Mouse (Mus musculus) lung, postnatal 0 days (tissue): ENCODE results near the gene Fbxw8. TPM values are rescaled to one million over a fixed set of nuclear protein-coding genes. Genes with fewer than 3 reads are reported as not detected.

ENCODE experiments used
- ATAC-seq: fragments of 200-750 bp; cut with Nextera tagmentation; 2 replicates; pipeline ENCODE4 v1.8.0; 2017; ENCODE audit warnings: moderate library complexity
- DNase-seq: peaks from one replicate; pipeline ENCODE4 v3.0.0-alpha.2; 2016; ENCODE audit warnings: low spot score
- H3K27ac ChIP-seq: fragments of 300-500 bp; sonication (generic); 2 replicates; pipeline ENCODE4 v1.5.1; 2014; ENCODE audit warnings: antibody characterized with exemption, mild to moderate bottlenecking, low read length, mixed read lengths
- H3K27me3 ChIP-seq: fragments of 300-500 bp; sonication (generic); replicated peaks from 2 replicates; pipeline ENCODE4 v1.6.1; 2014; ENCODE audit warnings: low read length, mixed read lengths; ENCODE audit not compliant: insufficient read depth
- H3K36me3 ChIP-seq: fragments of 300-500 bp; sonication (generic); 2 replicates; pipeline ENCODE4 v1.6.1; 2014; ENCODE audit warnings: low read length, mixed read lengths; ENCODE audit not compliant: insufficient read depth
- H3K4me1 ChIP-seq: fragments of 300-500 bp; sonication (generic); 2 replicates; pipeline ENCODE4 v1.6.1; 2014; ENCODE audit warnings: antibody characterized with exemption, low read depth, low read length, mixed read lengths; ENCODE audit not compliant: insufficient read depth
- H3K4me2 ChIP-seq: fragments of 300-500 bp; sonication (generic); replicated peaks from 2 replicates; pipeline ENCODE4 v1.6.1; 2014; ENCODE audit warnings: low read depth, mild to moderate bottlenecking, low read length, moderate library complexity, mixed read lengths
- H3K4me3 ChIP-seq: fragments of 300-500 bp; sonication (generic); 2 replicates; pipeline ENCODE4 v1.5.1; 2014; ENCODE audit warnings: low read depth, low read length
- H3K9ac ChIP-seq: fragments of 300-500 bp; sonication (generic); replicated peaks from 2 replicates; pipeline ENCODE4 v1.6.1; 2014; ENCODE audit warnings: low read depth, mild to moderate bottlenecking
- H3K9me3 ChIP-seq: fragments of 300-500 bp; sonication (generic); 2 replicates; pipeline ENCODE4 v1.6.1; 2016; ENCODE audit warnings: low read length, mixed read lengths
- CTCF ChIP-seq: IDR thresholded peaks from 2 replicates; pipeline ENCODE4 v1.5.1; 2016; ENCODE audit warnings: antibody characterized with exemption, mild to moderate bottlenecking
- EP300 ChIP-seq: IDR thresholded peaks from 2 replicates; pipeline ENCODE4 v1.6.1; 2016; ENCODE audit warnings: antibody characterized with exemption, mild to moderate bottlenecking, control low read depth
- WGBS: fragments of 180-500 bp; shearing (Covaris S2); extraction: QIAGEN DNeasy Blood & Tissue Kit; methylation state at CpG from one replicate; pipeline ENCODE4 v1.1.7; 2014; 5-methylcytosine and 5-hydroxymethylcytosine counted together
- polyA plus RNA-seq: library from polyadenylated mRNA; unstranded; fragments of >200 nt; fragmentation: Nextera tagmentation; extraction: Ambion mirVana; gene quantifications from 2 replicates; pipeline ENCODE4 v1.2.1, GENCODE M21; 2015

The Fbxw8 gene
- polyA plus RNA-seq, 1 experiment from 2014 or later: 27.9 TPM

GRCm38 (mm10) chr5:118160691-118161090, 5.4 kb upstream of the Fbxw8 start:
- Histone ChIP-seq H3K27ac (no peak overlapping the region), H3K9ac (no peak overlapping the region), H3K9me3 (no peaks in the 10 kb centered on the region), H3K4me3 (no peak overlapping the region), H3K4me2 (no peak overlapping the region), H3K4me1 (no peaks in the 10 kb centered on the region), H3K27me3 (peaks cover 4% of the 10 kb centered on the region; the same call in 1 of the 2 replicates), H3K36me3 (no peaks in the 10 kb centered on the region)
- peak; percentile 66 for ATAC-seq
- WGBS: 20% methylated on average over 4 of the region's 4 CpGs
- TF ChIP-seq EP300: peak; percentile 49; the same call in 1 of the 2 replicates
- no peak for TF ChIP-seq CTCF
- peak; percentile 32 for DNase-seq

GRCm38 (mm10) chr5:118156976-118157375, 1.7 kb upstream of the Fbxw8 start:
- TF ChIP-seq CTCF (no peak), EP300 (no peak)
- DNase-seq (peak; percentile 69), ATAC-seq (peak; percentile 14)
- H3K9me3 ChIP-seq: no peaks in the 10 kb centered on the region
- no peak overlapping the region for H3K27ac ChIP-seq
- no peak overlapping the region for H3K4me2 ChIP-seq
- 0 out of 2 replicates have a peak, but pooled peaks cover 4% of the 10 kb centered on the region for H3K27me3 ChIP-seq
- 0 out of 2 replicates have a peak, but pooled peaks cover 5% of the 10 kb centered on the region for H3K4me1 ChIP-seq
- 6% methylated on average over 4 of the region's 4 CpGs for WGBS
- H3K4me3 ChIP-seq: no peak overlapping the region
- H3K36me3 ChIP-seq: no peaks in the 10 kb centered on the region
- H3K9ac ChIP-seq: no peak overlapping the region

GRCm38 (mm10) chr5:118155565-118155947, 292 bp upstream of the Fbxw8 start:
- WGBS: 20% methylated on average over 9 of the region's 9 CpGs
- Histone ChIP-seq H3K4me2 (peak overlapping the region; percentile 76), H3K36me3 (no peaks in the 10 kb centered on the region), H3K9ac (no peak overlapping the region), H3K9me3 (no peaks in the 10 kb centered on the region), H3K27ac (peak overlapping the region; percentile 96), H3K4me1 (0 out of 2 replicates have a peak, but pooled peaks cover 5% of the 10 kb centered on the region), H3K4me3 (peak overlapping the region; percentile 88), H3K27me3 (no peaks in the 10 kb centered on the region)
- no peak for ATAC-seq
- DNase-seq: no peak
- TF ChIP-seq CTCF (no peak), EP300 (no peak)

- Histone ChIP-seq H3K9me3 (no peaks in the 10 kb centered on the region), H3K27ac (no peak overlapping the region)
- WGBS: 57% methylated on average over 3 of the region's 3 CpGs
These were observed 5.6 kb downstream of the Fbxw8 start for GRCm38 (mm10) chr5:118149711-118150110.

GRCm38 (mm10) chr5:118147264-118147663, 8.0 kb downstream of the Fbxw8 start:
- DNase-seq (no peak), ATAC-seq (no peak)
- Histone ChIP-seq H3K27me3 (no peaks in the 10 kb centered on the region), H3K4me2 (no peak overlapping the region), H3K27ac (no peak overlapping the region), H3K9ac (no peak overlapping the region), H3K4me3 (no peak overlapping the region), H3K9me3 (no peaks in the 10 kb centered on the region), H3K36me3 (peaks cover 1% of the 10 kb centered on the region; the same call in 1 of the 2 replicates), H3K4me1 (peaks cover 21% of the 10 kb centered on the region)
- 74% methylated on average over 10 of the region's 10 CpGs for WGBS
- TF ChIP-seq EP300: no peak
- TF ChIP-seq CTCF: no peak

More at GRCm38 (mm10) chr5:118149711-118150110, 5.6 kb downstream of the Fbxw8 start:
- DNase-seq: no peak
- no peak overlapping the region for H3K4me3 ChIP-seq
- ATAC-seq: no peak
- TF ChIP-seq CTCF (no peak), EP300 (no peak)
- H3K27me3 ChIP-seq: no peaks in the 10 kb centered on the region
- H3K9ac ChIP-seq: no peak overlapping the region
- peaks cover 23% of the 10 kb centered on the region for H3K4me1 ChIP-seq
- no peaks in the 10 kb centered on the region for H3K36me3 ChIP-seq
- H3K4me2 ChIP-seq: no peak overlapping the region

GRCm38 (mm10) chr5:118145999-118146679, 9.1 kb downstream of the Fbxw8 start:
- no peaks in the 10 kb centered on the region for H3K9me3 ChIP-seq
- ATAC-seq: no peak
- no peak overlapping the region for H3K9ac ChIP-seq
- DNase-seq: no peak
- H3K27ac ChIP-seq: no peak overlapping the region
- H3K4me3 ChIP-seq: no peak overlapping the region
- H3K4me2 ChIP-seq: no peak overlapping the region
- peaks cover 12% of the 10 kb centered on the region; the same call in 1 of the 2 replicates for H3K36me3 ChIP-seq
- WGBS: 53% methylated on average over 15 of the region's 15 CpGs
- TF ChIP-seq EP300 (no peak), CTCF (no peak)
- H3K27me3 ChIP-seq: no peaks in the 10 kb centered on the region
- H3K4me1 ChIP-seq: peaks cover 21% of the 10 kb centered on the region
